Mouse (Mus musculus) monocyte, adult 5-6 weeks (primary cell): ENCODE results near the gene Prpf8. TPM values are rescaled to one million over a fixed set of nuclear protein-coding genes. Genes with fewer than 3 reads are reported as not detected.
"Not testable (repeated sequence)": the region's sequence is repeated elsewhere in the genome, so short reads cannot be mapped to it uniquely, and the experiment has no call there.

Experiments used
- ATAC-seq: fragments of 153-309, 156-312 bp; replicated peaks from 2 replicates; pipeline ENCODE4 v1.8.0; 2017; ENCODE audit warnings: mild to moderate bottlenecking; ENCODE audit not compliant: low TSS enrichment, insufficient number of reproducible peaks, severe bottlenecking, poor library complexity, low FRiP score
- total RNA-seq: library from RNA; stranded (forward); fragments of 200-1000, 200-491, 200-594 nt; gene quantifications from 3 replicates; pipeline ENCODE4 v1.2.3, GENCODE M21; 2017

Prpf8 gene
- total RNA-seq: 65.5 to 114 TPM (median 72.0 TPM) in 3 replicates

DNA sequence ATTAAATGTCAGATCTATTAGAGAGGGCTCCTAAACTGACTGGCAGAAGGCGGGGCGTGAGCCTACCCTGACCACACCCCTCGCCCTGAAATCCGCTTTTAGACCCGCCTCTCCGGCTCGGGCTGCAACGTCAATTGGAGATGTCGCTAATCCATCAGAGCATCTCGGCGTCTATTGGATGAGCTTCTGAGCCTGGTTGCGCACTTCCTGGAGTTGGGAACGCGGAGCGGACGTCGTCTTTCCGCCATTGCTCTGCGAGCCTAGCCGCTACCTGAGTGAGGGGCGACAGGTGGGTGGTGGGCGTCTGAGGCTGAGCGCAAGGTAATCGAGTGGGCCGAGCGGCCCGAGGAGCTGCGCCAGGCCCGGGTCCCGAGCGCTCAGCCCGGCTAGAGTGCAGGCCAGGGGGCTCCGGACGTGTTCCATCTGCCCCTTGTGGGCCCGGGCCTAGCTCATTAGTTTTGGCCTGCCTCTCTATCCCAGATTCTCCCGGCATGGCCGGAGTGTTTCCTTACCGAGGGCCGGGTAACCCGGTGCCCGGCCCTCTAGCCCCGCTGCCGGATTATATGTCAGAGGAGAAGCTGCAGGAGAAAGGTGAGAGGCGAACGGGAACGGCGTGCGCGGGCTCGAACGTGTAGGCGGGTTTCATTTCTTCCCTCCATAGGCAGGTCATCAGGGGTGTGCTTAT is at the start of gene Prpf8:
Prpf8 (plus strand) TSS at position 216 of the 685 bp plus-strand sequence.
- ATAC-seq: peak; percentile 100

DNA sequence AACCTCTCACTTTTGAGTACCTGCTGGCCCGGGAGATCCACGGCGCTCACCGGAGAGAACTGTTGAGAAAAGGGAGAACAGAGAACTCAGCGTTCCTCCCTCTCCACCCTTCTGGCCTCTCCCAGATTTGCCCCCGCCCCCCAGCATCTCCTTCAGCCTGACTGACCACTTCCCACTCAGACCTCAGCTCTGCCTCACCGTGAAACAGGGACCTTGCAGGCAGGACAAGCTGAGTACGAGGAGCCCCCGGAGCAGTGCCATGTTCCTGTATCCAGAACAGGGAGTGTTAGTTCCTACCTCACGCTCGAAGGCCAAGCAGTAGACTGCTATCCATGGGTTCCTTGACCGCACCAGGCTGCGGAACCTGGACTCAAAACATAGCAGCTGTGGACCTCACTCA is 48.4 kb upstream of the Prpf8 start:
- 0 out of 2 replicates have a peak, but pooled peaks have one; percentile 25 for ATAC-seq

DNA sequence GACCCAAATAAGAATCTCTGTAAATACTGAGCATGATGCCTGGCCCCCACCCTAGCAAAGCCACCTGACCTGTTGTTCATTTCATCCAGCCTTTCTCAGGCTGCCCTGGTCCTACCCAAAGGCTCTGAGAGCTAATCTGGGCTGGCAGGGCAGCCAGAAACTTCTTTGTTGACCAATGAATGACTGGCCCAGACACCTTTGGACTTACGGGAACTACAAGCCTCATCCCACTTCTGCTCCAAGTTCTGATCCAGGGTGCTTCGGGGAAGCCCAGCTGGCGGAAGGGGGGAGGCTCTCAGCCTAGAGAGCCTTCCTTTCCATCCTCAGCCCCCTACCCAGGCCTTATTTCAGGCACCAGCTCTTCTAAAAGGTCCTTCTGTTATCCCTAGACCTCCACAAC is 47.8 kb upstream of the Prpf8 start:
- no peak for ATAC-seq

DNA sequence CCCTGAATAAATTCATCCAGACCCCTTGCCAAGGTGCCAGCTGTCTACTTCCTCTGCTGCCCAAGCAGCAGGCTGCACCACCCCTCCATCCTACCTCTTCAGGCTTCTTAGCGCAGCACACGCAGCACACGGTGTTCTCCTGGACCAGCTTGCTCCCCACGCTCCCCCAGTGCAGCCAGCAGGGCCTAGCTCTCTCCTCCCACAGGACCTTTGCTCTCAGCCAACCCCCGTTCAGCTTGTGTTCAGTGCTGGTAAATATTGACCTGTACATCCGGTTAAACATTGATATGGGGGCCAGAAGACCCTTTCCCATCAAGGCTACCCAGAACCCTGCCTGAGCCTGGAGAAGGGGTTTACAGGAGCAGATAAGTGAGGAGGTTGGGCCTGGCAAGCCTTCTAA is 47.3 kb upstream of the Prpf8 start, which contains the start of gene Serpinf2:
Serpinf2 (minus strand) TSS at position 229 of the 400 bp plus-strand sequence.
- no peak for ATAC-seq

DNA sequence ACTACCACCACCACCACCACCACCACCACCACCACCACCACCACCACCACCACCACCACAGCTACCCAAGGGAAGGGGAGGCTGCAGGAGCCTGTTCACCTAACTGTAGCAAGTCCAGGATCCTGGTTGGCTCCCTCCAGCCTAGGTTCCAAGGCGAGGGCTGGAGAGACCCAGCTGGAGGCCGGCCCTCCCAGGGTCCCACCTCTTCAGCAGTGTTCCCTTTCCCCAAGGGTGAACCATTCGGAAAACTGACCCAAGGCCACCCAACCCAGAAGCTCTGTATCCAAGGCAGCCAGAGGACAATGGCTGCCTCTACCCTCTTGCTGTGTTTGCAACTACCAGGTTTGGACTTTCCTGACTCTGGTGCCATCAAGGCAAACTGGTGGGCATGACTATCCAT is 46.7 kb upstream of the Prpf8 start:
- no peak for ATAC-seq

DNA sequence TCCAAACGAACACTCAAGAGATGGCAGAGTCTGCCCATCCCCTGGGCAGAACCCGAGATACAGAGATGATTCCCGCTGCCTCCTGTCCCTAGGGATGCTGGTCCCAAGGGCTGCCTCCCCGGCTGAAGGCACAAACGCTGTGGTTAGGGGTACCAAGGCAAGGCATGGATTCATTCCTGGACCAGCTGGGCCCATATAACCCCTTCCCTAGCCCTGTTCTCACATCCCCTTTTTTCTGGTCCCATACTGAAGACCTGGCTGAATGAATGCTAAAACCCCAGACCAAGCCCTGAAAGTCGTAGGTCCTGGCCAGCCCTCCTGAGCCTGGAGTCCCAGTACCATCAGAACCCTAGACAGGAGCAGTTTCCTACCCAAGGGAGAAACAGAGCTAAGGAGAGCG is 45.6 kb upstream of the Prpf8 start:
- ATAC-seq: no peak

DNA sequence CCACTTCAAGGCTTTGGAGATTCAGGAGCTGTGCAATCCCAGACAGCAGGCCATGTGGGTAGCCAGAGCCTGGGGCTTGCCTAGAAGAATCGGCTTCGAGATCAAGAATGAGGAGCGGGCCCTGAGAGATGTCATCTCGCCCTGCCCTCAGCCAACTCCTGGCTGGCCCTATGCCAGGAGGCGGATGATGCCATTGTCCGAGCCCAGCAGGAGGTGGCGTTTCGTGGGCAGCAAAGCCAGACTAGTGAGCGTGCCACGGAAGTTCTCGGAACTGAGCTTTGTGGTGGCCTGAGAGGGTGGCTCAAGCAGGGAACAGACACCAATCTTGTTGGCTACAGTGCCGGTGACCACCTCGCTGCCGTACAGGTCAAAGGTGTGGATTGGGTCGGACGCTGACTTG is 45.0 kb upstream of the Prpf8 start:
- no peak for ATAC-seq

DNA sequence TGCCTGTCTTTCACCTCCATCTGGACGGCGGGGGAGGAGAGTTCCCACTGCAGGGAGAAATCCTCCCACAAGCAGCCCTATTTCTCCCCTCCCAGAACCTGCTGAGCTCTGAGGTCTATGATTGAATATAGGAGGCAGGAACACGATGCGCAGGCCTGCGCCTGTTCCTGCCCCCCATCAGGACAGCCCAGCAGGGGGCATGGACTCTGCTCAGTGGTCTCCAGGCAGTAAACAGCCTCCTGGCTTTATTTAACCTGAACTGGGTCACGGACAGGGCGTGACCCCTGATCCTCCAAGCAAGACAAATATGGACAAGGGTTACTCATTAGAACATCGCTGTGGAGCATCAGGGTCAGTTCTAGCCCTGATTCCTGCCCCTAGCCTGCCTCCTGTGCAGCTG is 42.9 kb upstream of the Prpf8 start:
- ATAC-seq: no peak

DNA sequence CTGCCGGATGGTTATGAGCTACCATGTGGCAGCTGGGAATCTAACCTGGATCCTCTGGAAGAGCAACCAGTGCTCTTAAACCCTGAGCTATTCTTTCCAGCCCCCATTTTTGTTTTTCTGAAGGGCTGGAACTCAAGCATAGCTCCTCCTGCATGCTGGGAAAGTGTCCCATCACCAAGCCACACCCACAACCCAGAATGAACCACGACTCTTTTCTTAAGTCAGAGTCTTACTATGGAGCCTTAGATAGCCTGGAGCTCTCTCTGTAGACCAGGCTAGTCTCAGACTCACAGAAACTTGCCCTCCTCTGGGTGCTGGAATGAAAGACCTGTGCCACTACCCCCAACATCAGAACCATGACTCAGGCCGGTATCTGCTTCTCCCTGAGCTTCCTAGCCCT is 38.0 kb upstream of the Prpf8 start:
- no peak for ATAC-seq

DNA sequence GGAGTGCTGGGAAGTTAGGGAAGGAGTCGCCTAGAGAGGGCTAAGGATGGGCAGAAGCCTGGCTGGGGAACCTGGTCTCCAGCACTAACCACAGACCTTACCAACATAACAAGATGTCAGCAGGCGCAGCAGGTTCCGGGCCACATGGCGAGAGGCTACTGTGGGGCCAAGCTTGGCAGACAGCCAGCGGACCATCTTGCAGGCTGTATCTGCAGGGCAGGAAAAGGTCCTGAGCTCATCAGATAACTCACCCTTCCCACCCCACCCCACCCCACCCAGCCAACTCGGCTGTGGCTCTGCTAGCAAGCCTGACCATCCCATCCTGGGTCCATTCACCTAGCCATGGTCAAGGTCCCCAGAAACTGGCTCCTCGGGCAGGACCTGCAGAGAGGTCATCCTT is 36.9 kb upstream of the Prpf8 start:
- ATAC-seq: no peak

DNA sequence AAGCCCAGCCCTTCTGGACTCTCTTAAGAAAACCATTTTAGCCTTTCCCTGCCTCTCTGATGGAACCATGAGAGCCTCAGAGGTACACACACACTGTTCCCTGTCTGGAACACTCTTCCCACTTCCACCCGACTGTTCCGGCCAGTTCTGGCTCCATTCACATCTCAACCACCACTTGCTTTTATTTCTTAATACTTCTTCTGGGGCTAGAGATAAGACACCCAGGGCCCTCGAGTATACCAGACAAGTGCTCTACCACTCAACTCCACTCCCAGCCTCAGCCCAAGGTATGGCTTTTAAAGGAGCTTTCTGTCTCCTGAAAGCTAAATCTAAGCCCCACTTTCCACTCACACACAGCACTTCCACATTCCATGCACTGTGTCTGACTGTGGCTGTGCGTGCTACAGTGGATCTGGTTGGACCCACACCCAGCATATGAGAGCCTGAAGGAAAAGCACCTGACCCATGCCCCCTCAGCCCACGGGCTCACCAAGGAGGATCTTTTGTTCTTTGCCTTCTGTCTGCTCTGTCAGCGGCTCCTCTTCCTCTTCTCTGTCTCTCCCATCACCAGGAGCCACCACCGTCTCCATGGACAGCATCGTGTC is 36.2 kb upstream of the Prpf8 start:
- no peak for ATAC-seq

DNA sequence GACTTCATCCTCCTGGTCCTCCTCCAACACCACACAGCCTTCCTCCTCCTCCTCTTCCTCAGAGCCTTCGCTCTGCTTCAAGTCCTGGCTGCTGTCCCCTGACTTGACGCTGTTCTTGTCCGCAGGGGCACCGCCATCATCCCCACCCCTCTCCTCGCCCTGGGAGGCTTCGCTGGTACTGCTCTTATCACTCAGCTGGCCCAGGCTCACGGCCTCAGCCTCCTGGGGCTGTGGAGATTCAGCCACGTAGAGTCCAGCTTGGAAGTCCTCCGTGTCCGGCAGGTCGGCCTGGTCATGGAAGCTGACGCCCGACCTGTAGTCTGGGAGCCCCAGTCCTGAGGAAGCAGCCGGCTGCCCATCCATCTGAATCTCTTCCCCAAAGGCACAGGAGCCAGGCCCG is 35.7 kb upstream of the Prpf8 start:
- no peak for ATAC-seq

DNA sequence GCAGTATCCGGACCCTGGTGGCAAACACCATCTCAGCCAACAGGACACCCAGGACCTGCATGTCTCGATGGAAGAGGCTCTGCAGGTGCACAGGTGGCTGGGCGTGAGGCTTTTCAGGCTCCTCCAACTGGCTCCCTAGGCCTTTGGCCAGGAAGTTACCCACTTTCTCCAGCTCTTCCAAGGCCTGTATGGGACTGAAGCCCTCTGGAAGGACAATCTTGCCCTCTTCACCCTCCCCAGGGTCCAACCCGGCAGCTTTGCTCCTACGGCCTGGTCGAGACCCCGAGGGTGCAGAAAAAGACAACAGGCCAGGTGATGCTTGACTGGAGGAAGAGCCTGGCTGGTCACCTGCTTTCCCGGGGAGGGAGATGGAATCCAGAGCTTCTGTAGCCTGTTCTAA is 34.5 kb upstream of the Prpf8 start:
- ATAC-seq: no peak

DNA sequence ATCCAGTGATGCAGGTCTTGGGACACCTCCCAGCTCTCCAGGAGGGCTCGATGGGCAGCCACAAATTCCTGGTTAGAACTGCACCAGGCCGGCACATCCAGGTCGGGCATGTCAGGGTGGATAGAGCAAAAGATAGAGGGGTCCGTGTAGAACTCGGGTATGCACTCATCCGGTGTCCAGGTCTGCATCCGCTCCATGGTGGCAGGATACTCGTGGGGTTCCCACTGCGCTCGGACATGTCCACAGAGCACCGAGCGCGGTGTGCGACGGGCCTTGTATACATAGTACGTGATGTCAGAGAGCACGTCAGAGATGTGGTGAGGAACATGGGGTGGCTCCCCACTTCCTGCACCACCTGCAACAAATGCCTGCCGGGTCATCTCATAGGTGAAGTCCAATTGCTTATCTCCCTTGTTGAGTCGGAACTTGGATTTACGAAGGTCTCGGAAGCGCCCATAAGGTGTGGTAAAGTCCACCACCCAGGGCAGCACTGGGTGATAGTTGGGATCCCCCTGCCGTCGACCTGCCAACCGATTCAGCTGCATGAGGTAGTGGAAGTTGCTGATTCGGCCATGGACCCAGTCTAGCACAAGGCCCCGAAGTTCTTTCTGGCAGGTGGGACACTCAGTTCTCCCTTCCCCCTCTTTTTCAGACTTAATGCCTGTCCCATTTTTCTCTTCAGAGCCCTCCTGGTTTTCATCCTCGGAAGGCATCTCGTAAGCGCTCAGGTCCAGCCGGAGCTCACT is 33.6 kb upstream of the Prpf8 start:
- no peak for ATAC-seq

DNA sequence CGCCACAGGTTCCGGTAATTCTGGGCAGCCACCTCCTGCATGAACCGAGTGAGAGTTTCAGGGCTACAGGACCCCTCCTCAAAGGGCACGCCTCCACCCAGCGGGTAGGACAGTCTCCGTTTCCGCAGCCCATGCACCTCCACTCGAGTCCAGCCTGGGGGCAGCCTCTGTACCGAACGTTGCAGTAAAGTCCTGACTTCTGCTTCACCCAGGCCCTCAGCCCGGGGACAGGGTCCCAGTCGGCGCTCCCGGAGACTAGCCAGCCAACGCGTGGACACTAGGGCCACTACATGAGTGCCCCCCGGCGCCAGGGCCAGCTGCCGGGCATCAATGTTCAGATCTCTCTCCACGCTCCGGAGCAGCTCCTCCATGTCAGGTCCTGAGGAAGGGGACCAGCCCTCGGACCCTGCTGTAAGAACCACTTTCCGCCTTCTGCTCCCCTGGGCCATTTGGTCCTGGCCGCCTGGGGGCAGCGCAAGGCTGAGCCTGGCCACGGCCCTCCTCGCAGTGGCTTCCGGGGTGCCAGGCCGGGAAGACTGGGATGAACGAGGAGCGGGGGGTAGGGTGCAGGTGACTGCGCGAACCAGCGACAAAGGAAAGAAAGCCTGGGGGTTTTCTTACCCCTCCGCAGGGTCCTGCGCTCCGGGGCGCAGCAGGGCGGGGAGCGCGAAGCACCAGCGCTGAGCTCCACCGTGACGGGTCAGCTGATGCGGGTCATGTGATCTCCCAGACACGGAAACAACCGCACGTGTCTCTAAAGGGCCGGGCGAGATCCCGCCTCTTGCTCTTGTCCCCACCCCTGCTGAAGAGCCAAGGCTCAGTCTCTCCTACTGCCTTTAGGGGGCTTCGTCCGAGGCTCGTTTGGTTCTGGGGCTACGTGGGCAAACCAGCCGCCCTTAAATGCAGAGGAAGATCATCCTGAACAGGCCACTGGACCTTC is 32.4 kb upstream of the Prpf8 start, which contains the start of gene Wdr81:
Wdr81 (minus strand) TSS at position 727 of the 940 bp plus-strand sequence.
- peak; percentile 68 for ATAC-seq

DNA sequence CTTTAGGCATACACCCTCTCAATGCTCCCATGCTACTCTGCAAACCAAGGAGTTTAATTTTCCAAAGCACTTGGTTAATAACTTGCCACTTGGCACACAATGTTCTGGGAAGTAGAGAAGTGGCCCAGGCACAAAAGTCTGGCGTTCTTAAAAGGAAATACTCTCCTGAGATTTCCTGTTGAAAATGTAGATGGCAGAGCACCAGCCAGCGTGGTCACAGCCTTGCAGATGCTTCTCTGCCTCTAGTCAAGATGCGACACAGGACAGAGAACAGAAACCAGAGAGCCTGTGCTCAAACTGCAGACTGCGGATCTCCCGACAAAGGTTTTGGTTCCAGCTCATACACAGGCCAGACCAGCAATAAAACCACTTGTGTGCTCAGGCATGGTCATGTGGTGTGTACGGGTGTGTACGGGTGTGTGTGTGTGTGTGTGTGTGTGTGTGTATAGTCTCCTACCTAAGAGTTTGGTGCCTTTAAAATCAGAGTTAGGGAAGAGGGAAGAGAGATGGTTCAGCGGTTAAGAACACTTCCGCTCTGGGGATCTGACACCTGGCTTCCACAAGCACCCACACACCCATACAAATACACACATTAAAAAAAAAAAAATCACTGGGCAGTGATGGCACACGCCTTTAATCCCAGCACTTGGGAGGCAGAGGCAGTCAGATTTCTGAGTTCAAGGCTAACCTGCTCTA is 31.4 kb upstream of the Prpf8 start:
- no peak for ATAC-seq

DNA sequence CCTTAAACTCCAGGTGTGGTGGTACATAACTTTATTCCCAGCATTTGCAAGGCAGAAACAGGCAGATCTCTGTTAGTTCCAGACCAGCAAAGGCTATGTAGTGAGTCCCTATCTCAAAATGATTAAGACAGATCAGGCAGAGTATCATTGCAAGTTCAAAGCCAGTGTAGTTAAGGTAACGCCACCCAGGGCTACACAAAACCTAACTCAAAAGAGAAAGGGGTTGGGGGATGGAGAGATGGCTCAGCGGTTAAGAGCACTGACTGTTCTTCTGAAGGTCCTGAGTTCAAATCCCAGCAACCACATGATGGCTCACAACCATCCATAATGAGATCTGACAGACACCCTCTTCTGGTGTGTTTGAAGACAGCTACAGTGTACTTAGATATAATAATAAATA is 30.6 kb upstream of the Prpf8 start:
- ATAC-seq: not testable (repeated sequence)

DNA sequence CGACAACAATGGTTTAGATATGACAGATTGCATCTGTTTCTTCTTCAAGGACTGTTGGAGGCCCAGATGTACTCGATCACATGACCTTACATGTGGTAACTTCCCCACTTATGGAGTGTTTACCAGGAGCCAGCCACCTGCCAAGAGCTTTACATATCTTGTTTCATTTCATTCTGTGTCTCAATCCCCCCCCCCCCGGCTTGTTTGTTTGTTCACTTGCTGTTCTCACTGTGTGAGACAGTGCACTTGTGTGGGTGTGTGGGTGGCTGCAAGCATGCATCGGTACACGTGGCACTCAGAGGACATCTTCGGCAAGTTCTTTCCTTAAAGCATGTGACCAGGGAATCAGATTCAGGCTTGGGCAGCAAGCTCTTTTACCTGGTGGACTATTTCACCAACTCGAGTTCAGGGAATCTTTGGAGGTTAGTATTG is 30.2 kb upstream of the Prpf8 start:
- ATAC-seq: no peak
